Mouse (Mus musculus): Measurements from ENCODE around the gene Pank1. TPM values are rescaled to one million over a fixed set of nuclear protein-coding genes. Genes with fewer than 3 reads are reported as not detected.

Pank1 gene
- polyA plus RNA-seq, 1 experiment from 2014 or later = 6.5 TPM

MicroRNAs within 50 kb of the gene (microRNA counts, 519-probe panel; counts per million panel counts)
- microRNA mmu-miR-107 = 6,010 counts per million, percentile 49 among the panel's probes with 10 or more counts

Small RNA genes within 50 kb of the gene (microRNA-seq; reads per million reads assigned to microRNA genes)
- 1,281 reads per million, percentile 79 among the genes with 10 or more reads in this experiment for gene Mir107

Other genes starting within 250 kb of the Pank1 start
- gene Ifit1bl2, start 238.7 kb downstream of the Pank1 start, polyA plus RNA-seq (2016; fragmentation: Nextera tagmentation; extraction: Ambion mirVana) = 0.04 and 0.09 TPM in 2 replicates
- 0.22 TPM in 1 of 2 replicates, not detected in the other for gene Ifit1, start 238.6 kb downstream of the Pank1 start, polyA plus RNA-seq (2016; fragmentation: Nextera tagmentation; extraction: Ambion mirVana)
- 1.5 and 2.4 TPM in 2 replicates for gene Slc16a12, start 132.2 kb downstream of the Pank1 start, polyA plus RNA-seq (2016; fragmentation: Nextera tagmentation; extraction: Ambion mirVana)
- 85.0 and 89.6 TPM in 2 replicates for gene Kif20b, start 42.9 kb upstream of the Pank1 start, polyA plus RNA-seq (2016; fragmentation: Nextera tagmentation; extraction: Ambion mirVana)

Data from midbrain, embryonic 10.5 days (tissue).